Mouse (Mus musculus) myocyte (in vitro differentiated cells): ENCODE measurements around the gene Gfod2.

Experiments
- POLR2A ChIP-seq: IDR thresholded peaks from one replicate; pipeline ENCODE4 v1.6.1; 2011; ENCODE audit warnings: low read depth, mild to moderate bottlenecking, control low read depth, moderate library complexity; ENCODE audit not compliant: insufficient read length
- TCF12 ChIP-seq: IDR thresholded peaks from one replicate; pipeline ENCODE4 v1.6.1; 2011; ENCODE audit warnings: mild to moderate bottlenecking, control low read depth; ENCODE audit not compliant: poor library complexity, insufficient read depth, severe bottlenecking
- TCF3 ChIP-seq: IDR thresholded peaks from one replicate; pipeline ENCODE4 v1.6.1; 2011; ENCODE audit warnings: low read depth, control low read depth; ENCODE audit not compliant: insufficient read length

GRCm38 (mm10) chr8:105688242-105688752 lies 70.2 kb downstream of the Gfod2 start:
- no peak for TF ChIP-seq POLR2A
- no peak for TF ChIP-seq TCF3
- TF ChIP-seq TCF12 = no peak
